Mouse (Mus musculus) erythroid progenitor cell, adult 5-6 weeks (primary cell): ENCODE measurements at regions not wholly inside any gene's neighbourhood (a gene's known extent, or its start where the extent isn't known, plus 50 kb on each side); places are given as distances from the start of the nearest gene placed in this dataset.
"Not testable (repeated sequence)": the region's sequence is repeated elsewhere in the genome, so short reads cannot be mapped to it uniquely, and the experiment has no call there.

ENCODE experiments used
- ATAC-seq: replicated peaks from 2 replicates; pipeline ENCODE4 v1.8.0; 2016; ENCODE audit warnings: moderate number of reproducible peaks, mild to moderate bottlenecking, moderate TSS enrichment, inconsistent platforms; ENCODE audit not compliant: poor library complexity, low FRiP score, severe bottlenecking

DNA sequence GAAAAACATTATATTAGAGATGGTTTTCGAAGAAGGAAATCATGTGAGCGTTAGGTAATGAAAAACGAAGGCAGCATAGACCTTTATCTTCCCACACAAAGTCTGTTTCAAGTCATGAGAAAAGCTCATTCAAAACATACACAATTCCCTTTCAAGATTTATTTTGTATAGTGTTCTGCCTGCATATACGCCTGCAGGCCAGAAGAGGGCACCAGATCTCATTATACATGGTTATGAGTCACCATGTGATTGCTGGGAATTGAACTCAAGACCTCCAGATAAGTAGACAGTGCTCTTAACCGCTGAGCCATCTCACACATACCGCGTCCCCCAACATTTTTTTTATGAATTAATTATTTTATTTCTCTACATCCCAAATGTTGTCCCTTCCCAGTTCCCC, 578.3 kb upstream of the Ccdc54 start:
- no peak for ATAC-seq

DNA sequence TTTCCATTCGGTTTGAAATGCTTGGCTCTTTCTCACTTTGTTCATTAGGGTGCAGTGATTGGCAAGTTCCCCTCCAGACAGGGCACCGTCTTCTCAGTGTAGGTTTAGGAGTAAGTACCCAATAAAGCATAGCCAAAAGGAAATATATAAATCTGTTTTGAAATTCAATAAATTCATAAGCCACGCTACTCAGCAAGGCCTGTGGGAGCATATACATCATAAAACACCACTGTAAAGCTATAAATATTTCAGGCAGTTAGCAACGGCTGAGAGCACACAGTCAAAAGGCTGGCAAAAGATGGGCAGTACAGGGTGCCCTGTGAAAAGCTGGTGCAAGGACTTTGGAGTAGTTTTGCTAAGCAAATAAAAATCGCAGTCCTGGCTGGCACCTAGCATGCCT, 569.8 kb upstream of the Ccdc54 start:
- ATAC-seq = no peak

DNA sequence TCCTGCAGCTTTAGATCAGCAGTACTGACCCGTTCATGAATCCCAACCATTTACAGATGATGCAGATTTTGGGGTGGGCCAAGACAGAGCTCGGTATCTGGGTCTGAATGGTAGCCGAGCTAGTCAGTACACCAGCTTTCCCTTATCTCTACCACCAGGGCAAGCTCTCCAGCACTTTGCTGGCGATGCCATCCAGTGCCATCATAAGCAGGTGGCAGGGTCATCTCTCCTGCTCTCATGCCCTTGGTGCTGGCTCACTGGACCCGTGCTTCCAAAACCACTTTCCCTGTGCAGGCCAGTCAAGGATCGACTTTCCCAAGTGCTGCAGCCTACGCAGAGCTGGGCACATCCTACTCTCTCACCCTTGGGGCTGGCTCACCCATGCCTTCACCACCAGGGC, 547.6 kb upstream of the Ccdc54 start:
- ATAC-seq = no peak

- ATAC-seq = no peak
Observed at GRCm38 (mm10) chr16:51119835-51120234, 528.9 kb upstream of the Ccdc54 start.

DNA sequence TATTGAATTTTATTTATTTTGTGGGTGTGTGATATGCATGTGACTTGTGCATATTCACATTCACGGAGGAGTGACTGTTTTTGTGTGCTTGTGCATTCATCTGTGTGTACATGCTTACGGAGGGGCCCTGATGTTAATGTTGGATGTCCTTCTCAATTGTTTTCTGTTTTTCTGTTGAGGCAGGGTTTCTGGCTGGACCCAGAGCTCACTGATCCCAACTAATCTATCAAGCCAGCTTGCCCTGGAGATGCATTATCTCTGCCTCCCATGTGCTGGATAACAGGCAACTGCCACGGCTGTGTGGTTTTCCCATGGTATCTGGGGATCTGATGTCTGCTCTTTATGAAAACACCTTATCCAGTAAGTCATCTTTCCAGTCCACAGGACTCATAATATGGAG, 527.4 kb upstream of the Ccdc54 start:
- no peak for ATAC-seq

DNA sequence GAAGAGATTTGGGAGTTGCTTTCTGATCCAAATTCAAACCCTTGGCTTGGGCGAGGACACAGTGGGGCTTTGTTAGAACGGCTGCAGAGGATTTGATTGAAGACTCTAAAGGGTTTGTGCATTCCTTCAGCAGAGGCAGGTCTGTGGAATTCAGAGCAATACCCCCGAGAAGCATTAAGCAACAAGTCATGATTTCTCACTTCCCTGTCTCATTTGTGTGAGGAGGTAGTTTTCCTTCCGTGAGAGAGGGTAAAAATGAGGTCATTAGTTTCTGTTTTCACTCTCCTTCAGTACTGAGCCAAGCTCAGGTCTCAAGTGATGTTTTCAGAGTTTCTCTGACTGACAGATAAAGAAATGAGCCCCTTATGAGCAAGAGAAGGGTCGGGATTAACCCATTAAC, 526.9 kb upstream of the Ccdc54 start:
- no peak for ATAC-seq

DNA sequence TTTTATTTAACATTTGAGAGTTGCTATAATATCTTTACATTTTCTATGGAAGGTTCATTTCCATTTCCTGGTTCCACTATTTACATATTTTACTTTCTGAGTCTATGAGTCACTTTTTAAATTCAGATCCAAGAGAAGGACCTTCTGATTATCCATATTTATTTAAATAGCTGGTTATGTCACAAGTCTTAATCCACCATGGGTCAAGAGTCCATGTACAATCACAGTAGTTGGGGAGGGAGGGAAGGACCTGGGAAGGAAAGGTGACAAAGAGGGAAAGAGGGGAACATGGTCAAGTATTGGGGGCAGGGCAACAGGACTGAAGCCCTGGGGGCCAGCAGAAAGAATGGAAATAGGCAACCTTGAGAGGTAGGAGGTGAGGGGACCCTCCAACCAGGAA, 518.9 kb upstream of the Ccdc54 start:
- ATAC-seq = no peak

GRCm38 (mm10) chr16:51107421-51107820, 516.5 kb upstream of the Ccdc54 start:
- no peak for ATAC-seq

- ATAC-seq = no peak
Observed at GRCm38 (mm10) chr16:51086556-51086955, 495.6 kb upstream of the Ccdc54 start.

DNA sequence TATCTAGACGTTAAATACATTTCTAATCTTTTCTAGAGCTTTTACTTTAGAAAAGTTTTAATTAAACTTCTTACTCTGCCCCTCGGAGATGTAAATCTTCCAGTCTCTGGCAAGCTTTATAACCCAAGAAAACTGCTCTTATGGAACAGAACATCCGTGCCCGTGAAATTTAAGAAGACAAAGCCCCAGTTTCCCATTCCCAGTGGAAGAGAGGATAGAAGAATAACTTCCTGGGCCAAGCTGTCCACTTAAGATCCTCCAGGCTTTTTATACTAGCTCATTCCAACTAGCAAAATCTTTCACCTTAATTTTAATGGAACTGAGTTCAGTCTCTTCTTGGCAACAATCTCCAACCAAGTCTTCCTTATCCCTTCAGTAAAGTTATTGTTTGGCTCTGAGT, 489.2 kb upstream of the Ccdc54 start:
- no peak for ATAC-seq

- no peak for ATAC-seq
Observed at GRCm38 (mm10) chr16:51048650-51049049, 457.7 kb upstream of the Ccdc54 start.

DNA sequence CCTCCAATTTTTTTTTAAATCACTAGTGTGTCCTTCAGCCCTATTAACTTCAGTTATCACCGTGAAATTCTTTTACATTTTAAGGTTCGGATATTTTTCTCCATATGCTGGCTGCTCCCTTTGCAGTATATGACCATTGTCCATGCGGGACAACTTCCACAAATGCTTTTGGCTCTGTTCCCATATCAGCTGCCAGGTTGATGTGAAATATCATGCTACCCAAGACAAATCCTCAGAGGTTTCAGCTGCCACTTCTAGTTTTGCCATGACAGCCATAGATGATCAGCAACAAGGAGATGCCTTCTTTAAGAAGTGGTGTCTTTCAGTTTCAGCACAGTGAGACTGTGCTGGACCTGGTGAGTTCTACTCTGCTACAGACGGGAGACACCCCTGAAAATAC, 457.2 kb upstream of the Ccdc54 start:
- no peak for ATAC-seq

DNA sequence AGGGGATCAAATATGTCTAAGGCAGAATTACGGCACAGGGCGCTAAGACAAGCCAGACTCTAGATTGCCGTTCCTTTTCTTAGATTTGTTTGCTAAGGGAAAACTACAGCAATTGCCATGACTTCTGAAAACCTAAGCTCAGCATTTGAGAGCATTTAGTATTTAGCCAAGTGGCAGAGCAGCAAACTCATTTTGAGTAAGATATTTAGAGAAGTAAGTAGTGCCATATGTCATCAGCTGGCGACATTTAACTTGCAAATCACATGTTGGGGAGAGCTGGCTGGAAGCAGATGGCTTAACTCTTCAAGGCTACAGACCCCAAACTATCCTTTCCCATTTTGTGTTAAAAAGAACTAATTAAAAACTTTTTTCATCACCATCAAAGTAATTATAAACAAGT, 450.4 kb upstream of the Ccdc54 start:
- ATAC-seq = no peak

DNA sequence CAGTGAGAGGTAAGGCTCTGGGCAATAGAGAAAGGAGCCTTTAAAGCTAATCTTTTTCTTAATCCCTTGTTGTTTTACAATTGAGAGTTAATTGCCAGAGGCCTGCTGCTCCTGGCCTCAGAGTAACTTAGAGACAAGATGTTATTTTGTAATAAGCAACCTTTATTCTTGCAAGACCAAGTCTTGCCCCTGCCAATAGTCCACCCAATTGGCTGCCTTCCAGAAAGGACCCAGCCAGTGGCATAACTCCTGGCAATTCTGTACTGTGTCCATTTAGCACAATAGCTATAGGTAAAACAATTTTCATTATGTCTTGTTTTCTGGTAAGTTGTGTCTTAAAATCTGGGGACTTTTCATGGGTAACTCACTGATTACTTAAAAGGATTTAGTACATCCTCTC, 411.9 kb upstream of the Ccdc54 start:
- ATAC-seq = no peak

DNA sequence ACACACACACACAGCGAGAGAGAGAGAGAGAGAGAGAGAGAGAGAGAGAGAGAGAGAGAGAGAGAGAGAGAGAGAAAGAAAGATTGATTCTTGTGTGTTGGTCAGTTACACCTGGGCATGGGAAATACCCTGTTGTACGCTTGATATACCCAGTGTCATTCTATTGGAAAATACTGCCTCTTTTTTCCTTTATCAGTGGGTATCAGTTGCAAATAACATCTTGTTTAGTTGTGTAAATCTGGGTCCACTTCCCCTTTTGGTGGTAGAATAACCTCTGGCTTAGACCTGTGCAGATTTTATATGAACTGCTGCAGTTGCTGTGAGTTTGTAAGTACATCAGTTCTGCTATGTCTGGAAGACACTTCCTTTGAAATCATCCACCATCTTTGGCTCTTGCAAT, 373.4 kb upstream of the Ccdc54 start:
- no peak for ATAC-seq

DNA sequence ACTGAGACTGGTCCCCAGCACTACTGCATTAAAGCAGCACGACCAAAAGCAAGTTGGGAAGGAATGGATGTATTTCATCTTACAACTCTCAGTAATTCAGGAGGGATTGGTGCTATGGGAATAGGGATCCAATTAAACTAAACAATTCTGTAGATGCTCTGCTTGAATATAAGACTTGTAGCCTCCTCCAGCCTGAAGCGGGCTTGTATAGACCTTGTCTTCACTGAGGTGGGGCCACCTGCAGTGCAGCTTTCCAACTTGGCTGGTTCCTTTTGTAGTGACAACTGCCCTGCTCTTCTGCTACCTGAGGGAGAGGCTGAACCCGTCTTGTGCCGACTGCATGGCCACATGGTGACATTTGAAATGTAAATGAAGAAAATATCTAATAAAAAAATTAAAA, 353.1 kb upstream of the Ccdc54 start:
- no peak for ATAC-seq

DNA sequence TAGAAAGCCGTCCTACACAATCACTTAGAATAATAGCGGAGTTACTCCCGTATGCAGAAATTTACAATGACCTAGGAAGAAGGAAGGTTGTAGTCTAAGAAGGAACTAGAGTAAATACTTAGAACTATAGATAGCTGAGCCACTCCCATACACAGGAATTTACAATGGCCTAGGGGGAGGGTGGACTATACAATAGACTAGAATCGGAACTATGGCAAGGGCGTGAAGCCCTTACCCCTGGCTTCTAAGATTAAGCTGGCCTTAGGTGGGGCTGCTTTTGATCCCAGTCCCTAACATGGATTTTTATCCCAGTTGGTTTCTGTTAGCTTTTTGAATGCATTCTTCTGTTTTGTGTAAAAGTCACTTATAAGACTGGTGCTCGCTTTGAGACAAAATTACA, 352.6 kb upstream of the Ccdc54 start:
- not testable (repeated sequence) for ATAC-seq

DNA sequence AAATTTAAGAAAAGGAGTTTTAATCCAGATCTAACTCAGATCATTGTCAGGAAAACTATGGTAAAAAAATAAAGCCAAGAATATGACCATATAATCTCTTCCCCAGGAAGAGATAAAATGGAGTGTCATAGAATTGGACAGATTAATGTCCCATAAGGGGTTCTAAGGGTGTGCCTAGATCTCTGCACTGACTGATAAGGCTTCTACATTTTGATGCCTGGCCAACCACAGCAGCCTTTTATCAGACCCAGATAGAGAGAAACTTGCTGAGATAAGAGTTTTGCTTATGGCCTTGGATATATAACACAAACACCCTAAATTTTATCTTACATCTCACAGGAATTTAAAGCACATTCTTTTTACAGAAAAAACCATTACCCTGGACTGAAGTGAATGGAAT, 351.3 kb upstream of the Ccdc54 start:
- ATAC-seq = no peak

- no peak for ATAC-seq
Observed at GRCm38 (mm10) chr16:50939316-50939715, 348.4 kb upstream of the Ccdc54 start.

DNA sequence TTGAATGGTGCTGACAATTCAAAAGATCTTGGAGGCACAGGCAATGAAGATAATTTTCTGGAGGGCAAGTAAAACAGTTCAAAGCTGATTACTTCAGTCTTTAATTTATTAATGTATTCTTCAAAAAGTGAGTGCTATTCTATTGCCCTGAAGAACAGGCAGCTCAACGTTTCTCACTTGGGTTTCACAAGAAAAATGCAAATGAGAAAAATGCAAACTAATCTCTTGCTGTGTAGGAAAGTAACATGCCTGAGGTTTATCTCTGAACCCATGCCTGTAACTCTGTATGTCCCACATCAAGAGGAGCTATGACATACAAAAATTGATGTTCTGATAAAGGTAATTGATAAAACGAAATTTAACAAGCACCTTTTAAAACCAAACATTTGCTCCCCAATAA, 316.8 kb upstream of the Ccdc54 start:
- ATAC-seq = no peak

DNA sequence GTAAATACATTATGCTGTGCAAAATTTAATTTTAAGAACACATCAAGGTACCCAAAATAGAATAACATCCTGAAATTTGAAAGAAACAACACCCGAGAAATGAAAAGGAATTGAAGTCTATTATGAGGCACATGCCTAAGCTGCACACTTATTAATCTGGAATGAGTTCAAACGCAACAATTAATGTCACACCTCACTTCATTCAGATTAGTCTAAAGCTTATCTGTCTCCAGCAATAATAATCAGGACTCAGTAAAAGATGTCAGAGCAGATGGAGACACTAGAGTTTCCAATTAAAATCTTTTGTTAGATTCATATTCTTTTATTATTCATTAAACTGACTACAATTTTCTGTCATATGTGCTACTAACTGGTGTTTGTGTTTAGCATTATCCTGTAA, 308.2 kb upstream of the Ccdc54 start:
- no peak for ATAC-seq

DNA sequence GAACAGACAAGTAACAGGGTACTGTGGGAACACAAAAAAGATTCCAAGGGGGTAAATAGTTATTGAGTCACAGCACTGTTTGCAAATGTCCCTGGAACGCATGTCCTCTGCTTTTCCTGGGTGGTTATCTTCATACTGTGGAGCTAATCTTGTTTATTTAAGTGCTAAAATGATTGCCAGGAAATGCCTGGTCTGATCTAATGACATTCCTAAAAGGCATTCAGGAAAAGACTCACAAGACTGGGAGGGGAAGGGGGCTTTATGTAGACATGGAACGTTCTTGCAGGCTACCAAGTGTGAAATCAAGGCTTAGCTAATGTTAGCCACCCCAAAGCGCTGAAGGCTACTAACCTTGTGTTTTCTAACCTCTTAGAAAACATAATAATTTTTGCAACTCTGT, 287.0 kb upstream of the Ccdc54 start:
- ATAC-seq = no peak

DNA sequence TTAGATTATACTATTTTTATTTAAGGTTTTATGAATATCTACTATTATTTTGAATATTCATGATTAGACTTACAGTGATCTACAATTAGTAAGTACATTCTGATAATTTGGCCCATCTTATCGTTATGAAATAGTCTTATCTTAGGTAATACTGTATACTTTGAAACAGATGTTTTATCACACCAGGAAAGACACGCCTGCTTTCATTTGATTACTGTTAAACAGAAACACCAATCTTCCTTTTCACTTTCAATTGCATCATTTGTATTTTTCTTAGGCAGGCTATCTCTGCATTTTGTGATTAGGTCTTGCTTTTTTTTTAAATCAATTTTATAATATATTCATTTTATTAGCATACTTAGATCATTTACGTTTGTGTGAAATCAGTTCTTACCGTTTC, 280.4 kb upstream of the Ccdc54 start:
- ATAC-seq = no peak
